Comparison of ENCODE assay signal across 8 mouse cellular contexts in genomic region chr17:28689586-28690283, GRCm38 (mm10). TPM values are rescaled to one million over a fixed set of nuclear protein-coding genes. Genes with fewer than 3 reads are reported as not detected.
DNase-seq lines count a peak whose midpoint lies in the region; ATAC-seq and TF ChIP-seq lines count a peak whose summit lies in the region.

Gene Slc26a8, minus strand, starts transcription at chr17:28690233.

- H3K9me3 ChIP-seq in forebrain, postnatal 0 days (ENCODE audit: low read length): no peaks in the 10 kb centered on the region

- H3K4me1 ChIP-seq in forebrain, postnatal 0 days (ENCODE audit: insufficient read depth): peaks cover 16% of the 10 kb centered on the region

- peak within 1 kb of the TSS; percentile 87 for H3K4me2 ChIP-seq in forebrain, postnatal 0 days (ENCODE audit: low read depth)

- DNase-seq in cerebellum, adult 11-12 months: peak; percentile 55
- peak; percentile 47 for DNase-seq in urinary bladder, postnatal 14 days (ENCODE audit: low spot score)
- DNase-seq in urinary bladder, adult 18-20 months (ENCODE audit: low spot score in 2 of 2): no peak
- DNase-seq in forebrain, postnatal 0 days: peak; percentile 32
- peak; percentile 45 to 66 for DNase-seq in kidney, postnatal 4 days
- DNase-seq in naive thymus-derived CD4-positive, alpha-beta T cell, adult 2 months (ENCODE audit: low read depth): peak; percentile 40

- 0 out of 2 replicates have a peak, but pooled peaks cover 3% of the 10 kb centered on the region for H3K36me3 ChIP-seq in forebrain, postnatal 0 days (ENCODE audit: insufficient read depth)

- WGBS in forebrain, postnatal 0 days: 11% methylated on average over 40 of the region's 40 CpGs

- peak within 1 kb of the TSS; percentile 92 for H3K9ac ChIP-seq in forebrain, postnatal 0 days

- peak within 1 kb of the TSS; percentile 98 for H3K27ac ChIP-seq in forebrain, postnatal 0 days (ENCODE audit: low read depth, low read length)

- no peaks in the 10 kb centered on the region for H3K27me3 ChIP-seq in forebrain, postnatal 0 days (ENCODE audit: insufficient read depth, low read length)

- ATAC-seq in cerebellum, adult (ENCODE audit: insufficient number of reproducible peaks, low FRiP score, low TSS enrichment): no peak
- ATAC-seq in forebrain, postnatal 0 days: no peak
- ATAC-seq in granulocyte monocyte progenitor cell, adult 5-6 weeks (replicated peaks; ENCODE audit: poor library complexity, severe bottlenecking): no peak

- TF ChIP-seq CTCF in forebrain, postnatal 0 days (IDR thresholded peaks at IDR 0.05; ENCODE audit: low read depth): no peak

- H3K4me3 ChIP-seq in forebrain, postnatal 0 days (ENCODE audit: low read depth, low read length): peak within 1 kb of the TSS; percentile 92

RNA-seq across cellular contexts. Expression of gene Slc26a8, which starts in this region (rescaled TPM):
- total RNA-seq in forebrain, postnatal 0 days (2014; rRNA removed): 2.0 and 3.3 TPM in 2 replicates
- 1.3 and 1.8 TPM in 2 replicates for polyA plus RNA-seq in forebrain, postnatal 0 days (2015; fragmentation: Nextera tagmentation; extraction: Ambion mirVana)
- 3.8 TPM in 1 of 2 replicates, not detected in the other for total RNA-seq in granulocyte monocyte progenitor cell, adult 5-6 weeks (2014; fragmentation: Nextera tagmentation)
- 0.93 and 2.5 TPM in 2 replicates for total RNA-seq in granulocyte monocyte progenitor cell, adult 5-6 weeks (2017)

Comparison
In these comparisons a context has a peak if more than half of its experiments do, and no peak if none do; other contexts are left out.
1. DNase-seq: peak in cerebellum, adult 11-12 months (single experiment), urinary bladder, postnatal 14 days (single experiment), forebrain, postnatal 0 days (single experiment), kidney, postnatal 4 days (2 of 2) and naive thymus-derived CD4-positive, alpha-beta T cell, adult 2 months (single experiment); none in urinary bladder, adult 18-20 months (0 of 2).